Mouse (Mus musculus): ENCODE results near the gene Abhd6.

DNA sequence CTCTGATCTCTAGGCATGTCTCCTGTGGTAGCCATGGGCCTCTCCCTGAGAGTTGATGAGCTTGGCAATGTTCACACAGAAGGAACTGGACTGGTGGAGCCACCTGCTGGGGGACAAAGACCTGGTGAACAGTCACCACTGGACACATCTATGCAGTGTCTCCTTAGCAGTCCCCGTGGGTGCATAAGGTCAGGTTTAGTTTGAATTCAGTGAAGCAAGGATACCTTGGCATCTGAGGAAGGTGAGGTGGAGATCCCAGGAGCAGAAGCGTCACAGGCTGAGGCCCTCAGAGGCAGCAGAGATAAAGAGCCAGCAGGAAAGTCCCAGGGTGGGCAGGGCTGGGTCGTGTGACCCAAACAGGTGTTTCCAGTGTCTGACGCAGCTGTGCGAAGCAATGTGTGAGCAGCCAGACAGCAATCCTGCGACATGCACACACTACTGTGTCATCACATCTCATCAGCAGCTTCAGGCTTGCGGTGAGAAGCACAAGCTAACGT, 8.4 kb upstream of the Abhd6 start, which contains the start of gene Dnase1l3:
- TF ChIP-seq CTCF (conservative IDR thresholded peaks at IDR 0.05; ENCODE audit: low read length) (no peak), NANOG (IDR thresholded peaks at IDR 0.05; ENCODE audit: borderline replicate concordance, low read length) (no peak), POU5F1 (IDR thresholded peaks at IDR 0.05; ENCODE audit: borderline replicate concordance, low read length) (no peak)
